Mouse (Mus musculus): Measurements from ENCODE around the gene Gsdme.

- TF ChIP-seq POLR2A (IDR thresholded peaks at IDR 0.05; ENCODE audit: extremely low read depth, insufficient read depth, low read length) (no peak), CTCF (IDR thresholded peaks at IDR 0.05; ENCODE audit: low read depth, low read length) (no peak)
Observed at GRCm38 (mm10) chr6:50149378-50149777, 114.3 kb downstream of the Gsdme start.
